Mouse (Mus musculus): Measurements from ENCODE around the gene Csdc2.
"Not testable (repeated sequence)": the region's sequence is repeated elsewhere in the genome, so short reads cannot be mapped to it uniquely, and the experiment has no call there.

The Csdc2 gene

GRCm38 (mm10) chr15:81936679-81937078 lies at the start of gene Csdc2:
Gene Csdc2 (plus strand): TSS chr15:81936759.
- no peak for DNase-seq

DNA sequence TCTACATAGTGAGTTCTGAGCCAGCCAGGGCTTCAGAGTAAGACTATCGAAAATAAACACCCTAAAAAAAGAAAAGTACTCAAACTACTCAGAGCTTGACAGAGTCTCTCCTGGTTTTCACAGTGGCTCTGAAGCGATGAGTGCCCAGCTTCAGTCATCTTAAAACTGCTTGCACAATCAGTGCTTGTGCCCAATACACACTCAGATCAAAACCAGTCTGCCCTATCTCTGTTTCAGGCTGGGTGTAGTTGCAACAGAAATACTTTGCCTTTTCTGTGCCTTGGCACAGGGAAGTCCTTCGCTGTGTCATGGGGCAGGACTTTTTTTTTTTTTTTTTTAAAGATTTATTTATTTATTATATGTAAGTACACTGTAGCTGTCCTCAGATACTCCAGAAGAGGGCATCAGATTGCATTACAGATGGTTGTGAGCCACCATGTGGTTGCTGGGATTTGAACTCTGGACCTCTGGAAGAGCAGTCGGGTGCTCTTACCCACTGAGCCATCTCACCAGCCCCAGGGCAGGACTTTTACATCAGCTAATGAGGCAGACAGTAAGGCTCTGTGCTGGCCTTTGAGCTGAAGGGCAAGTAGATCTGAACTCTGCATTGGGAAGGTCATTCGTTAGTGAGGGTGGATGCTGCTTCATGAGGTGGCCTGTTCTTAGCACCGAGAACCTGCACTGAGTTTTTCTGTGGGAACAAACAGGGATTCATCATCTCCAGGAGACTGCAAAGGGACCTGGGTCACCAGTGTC lies 49.6 kb upstream of the Csdc2 start:
- peak in 1 of 2 experiments; percentile 27 for DNase-seq

GRCm38 (mm10) chr15:81889175-81889574 lies 47.4 kb upstream of the Csdc2 start:
- no peak for DNase-seq

- DNase-seq, result no peak
Measured at GRCm38 (mm10) chr15:81891140-81891802, 45.3 kb upstream of the Csdc2 start.

- no peak for DNase-seq
Measured at GRCm38 (mm10) chr15:81891822-81892580, 44.6 kb upstream of the Csdc2 start.

DNA sequence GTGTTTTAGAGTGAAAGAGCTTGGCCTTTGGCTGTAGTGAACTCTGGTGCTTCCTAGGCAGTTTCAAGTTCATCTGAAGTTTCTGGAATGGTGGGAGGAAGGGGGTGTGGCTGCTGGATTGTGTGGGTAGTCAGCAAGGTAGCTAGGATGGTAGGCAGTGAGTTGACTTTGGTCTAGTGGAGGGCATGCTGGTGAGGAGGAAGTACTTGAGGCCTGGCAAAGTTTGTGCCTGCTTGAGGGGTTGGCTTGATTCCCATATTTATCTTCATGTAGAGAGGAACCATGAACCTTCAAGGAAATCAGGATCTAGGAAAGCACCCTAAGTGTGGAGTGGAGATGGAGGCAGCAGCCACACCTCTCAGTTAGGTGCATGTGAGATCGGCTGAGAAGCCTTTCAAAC lies 42.6 kb upstream of the Csdc2 start:
- peak; percentile 59 to 80 for DNase-seq

GRCm38 (mm10) chr15:81896407-81896806 lies 40.2 kb upstream of the Csdc2 start:
- DNase-seq, result no peak

GRCm38 (mm10) chr15:81897607-81898285 lies 38.8 kb upstream of the Csdc2 start:
- DNase-seq, result no peak

DNA sequence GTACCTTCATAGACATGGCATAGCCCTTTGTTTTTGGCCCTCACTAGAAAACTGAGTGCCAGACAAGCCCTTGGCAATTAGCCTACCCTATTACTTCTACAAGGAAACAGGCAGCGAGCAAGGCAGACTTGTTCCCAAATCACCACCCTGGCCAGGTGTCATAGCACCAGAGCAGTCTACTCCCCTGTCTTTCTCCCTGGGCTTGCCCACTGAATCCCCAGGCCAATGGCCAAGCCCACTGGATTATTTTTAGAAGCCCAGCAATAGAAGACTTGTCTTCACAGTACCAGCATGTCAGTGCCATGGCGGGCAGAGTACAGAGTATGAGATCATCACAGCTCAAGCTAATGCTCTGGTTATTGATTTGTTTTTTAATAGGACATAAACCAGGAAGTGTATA lies 37.8 kb upstream of the Csdc2 start:
- DNase-seq, result no peak

DNA sequence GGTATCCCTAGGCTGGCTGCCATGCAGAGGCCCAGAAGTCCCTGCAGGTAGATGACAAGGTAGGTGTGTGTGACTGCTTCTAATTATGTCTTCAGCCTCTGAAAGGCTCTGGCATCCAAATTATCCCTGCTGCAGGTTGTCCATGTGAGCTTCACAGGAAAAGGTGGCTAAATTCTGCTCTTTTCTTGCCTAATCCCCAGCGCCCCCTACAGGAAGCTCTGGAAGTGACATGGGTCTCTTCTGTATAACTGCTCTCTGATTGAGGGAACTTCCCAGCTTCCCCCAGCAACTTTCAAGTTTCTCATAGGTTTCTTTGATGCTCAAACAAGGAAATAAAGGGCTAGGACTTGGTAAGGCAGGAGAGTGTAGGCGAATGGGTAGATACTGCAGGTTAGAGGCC lies 31.6 kb upstream of the Csdc2 start:
- peak in 1 of 2 experiments; percentile 81 for DNase-seq

DNA sequence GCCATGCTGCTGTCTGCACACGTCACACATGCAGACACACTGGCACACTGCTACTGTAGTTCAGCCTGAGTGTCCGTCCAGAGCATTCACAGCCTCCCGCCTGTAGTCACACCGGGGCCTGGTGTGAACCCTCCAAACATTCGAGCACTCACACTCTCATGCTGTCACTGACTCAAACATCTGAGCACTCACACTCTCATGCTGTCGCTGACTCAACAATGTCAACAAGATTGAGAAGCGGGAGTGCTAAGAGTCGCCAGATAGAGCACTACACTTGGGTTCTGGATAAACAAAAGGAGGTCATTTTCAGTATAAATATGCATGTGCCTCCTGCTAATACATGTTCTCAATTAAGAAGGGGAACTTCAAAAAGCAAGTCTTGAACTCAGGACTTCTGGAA lies 28.6 kb upstream of the Csdc2 start:
- DNase-seq, result no peak

- not testable (repeated sequence) for DNase-seq
Measured at GRCm38 (mm10) chr15:81908767-81909166, 27.8 kb upstream of the Csdc2 start.

GRCm38 (mm10) chr15:81912498-81912897 lies 24.1 kb upstream of the Csdc2 start:
- DNase-seq, result no peak

DNA sequence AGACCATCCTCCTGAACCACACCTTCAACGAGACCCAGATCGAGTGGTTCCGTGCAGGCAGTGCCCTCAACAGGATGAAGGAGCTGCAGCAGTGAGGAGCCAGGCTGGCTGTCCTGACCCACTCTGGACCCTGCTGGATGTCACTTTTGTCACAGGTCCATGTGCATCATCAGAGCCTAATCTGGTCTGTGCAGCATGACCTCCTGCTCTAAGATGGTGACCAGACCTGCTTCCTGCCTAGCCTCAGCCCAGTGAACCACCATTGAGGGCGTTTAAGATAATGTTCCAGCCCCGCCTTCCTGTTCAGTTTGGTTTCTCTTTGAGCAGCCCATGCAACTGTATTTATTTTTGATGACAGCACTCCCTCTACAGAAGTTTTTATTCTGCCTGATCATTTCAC lies 21.9 kb upstream of the Csdc2 start:
- DNase-seq, result no peak

GRCm38 (mm10) chr15:81915663-81916062 lies 20.9 kb upstream of the Csdc2 start:
- DNase-seq, result no peak

GRCm38 (mm10) chr15:81917201-81917600 lies 19.4 kb upstream of the Csdc2 start:
- DNase-seq, result no peak

DNA sequence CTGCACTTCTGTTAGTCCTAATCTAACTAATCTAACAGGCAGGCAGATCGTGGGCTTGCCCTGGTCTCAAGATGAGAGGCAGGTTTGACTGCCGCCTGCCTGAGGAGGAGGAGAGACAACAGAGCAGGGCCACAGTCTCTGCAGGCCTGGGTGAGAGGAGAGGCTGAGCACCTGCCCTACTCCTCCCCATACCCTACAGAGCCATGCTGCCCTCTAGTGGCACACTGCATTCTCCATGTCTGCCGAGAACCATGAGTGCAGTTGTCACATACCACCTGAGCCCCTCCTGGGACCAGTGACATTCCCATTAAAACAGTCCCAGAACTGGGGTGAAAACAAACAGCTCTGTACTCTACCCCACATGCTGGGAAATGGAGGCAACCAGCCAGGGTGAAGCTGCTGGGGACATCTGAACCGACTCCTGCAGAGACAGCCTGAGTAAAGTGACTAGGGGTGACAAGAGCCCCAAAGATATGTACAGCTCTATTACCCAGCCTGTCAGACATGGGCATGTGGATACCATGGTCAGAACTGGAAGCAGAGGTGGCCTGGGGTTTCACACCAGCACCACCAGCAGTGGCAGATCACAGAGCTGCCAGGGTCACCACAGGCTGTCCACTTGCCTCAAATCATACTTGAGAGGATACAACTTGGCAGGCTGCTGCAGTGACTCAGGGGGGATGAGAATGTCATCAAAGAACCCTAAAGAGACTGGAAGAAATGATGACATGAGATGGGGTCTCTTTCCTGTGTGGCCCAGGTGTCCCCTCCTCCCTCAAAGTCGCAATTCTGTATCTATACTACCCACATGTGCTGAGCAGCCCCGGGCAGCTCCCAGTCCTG lies 18.7 kb upstream of the Csdc2 start:
- DNase-seq, result peak; percentile 54 to 81

DNA sequence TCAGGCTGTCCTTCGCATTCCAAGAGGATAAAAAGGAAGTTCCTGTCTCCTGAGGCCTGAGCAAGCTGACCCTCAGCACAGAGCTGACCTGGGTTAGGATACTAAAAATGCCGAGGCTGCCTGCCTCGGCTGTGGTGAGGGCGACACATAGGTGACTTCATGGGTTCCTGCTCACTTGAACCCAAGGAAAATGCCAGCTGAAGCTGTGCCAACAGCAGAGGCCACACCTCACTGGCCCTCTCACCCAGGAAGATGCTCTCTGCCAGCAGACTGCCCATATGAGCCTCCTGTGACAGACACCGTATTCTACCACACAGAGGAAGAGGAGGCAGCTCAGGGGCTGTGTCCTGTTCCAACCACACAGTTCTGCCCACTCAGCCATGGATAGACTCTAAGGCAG lies 17.5 kb upstream of the Csdc2 start:
- DNase-seq, result peak; percentile 47 to 52

GRCm38 (mm10) chr15:81920546-81921217 lies 15.9 kb upstream of the Csdc2 start:
- DNase-seq, result no peak

GRCm38 (mm10) chr15:81921255-81921654 lies 15.3 kb upstream of the Csdc2 start:
- DNase-seq, result no peak

DNA sequence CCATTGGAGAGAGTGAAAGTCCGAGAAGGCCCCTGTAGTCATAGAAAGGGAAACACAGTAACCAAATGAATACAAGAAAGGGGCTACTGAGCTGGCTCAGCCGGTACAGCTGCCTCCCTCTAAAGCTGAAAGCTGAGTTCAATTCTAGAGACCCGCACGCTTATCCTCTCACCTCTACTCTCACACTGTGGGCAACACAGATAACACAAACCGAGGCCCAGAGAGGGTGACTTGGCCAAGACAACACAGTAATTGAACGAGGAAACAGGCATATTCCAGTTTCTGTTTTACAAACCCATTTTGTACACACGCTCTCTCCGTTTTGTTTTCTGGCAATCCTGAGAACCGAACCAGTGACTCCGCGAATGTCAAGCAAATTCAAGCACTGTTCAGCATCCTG lies 11.6 kb upstream of the Csdc2 start:
- DNase-seq, result no peak
